Mouse (Mus musculus): Measurements from ENCODE around the gene BC016579. TPM values are rescaled to one million over a fixed set of nuclear protein-coding genes. Genes with fewer than 3 reads are reported as not detected.

BC016579 gene
- polyA plus RNA-seq, 1 experiment from 2014 or later: 5.3 TPM

GRCm38 (mm10) chr16:45632420-45632819, 21.4 kb downstream of the BC016579 start:
- no peak for ATAC-seq (ENCODE audit: insufficient read depth, low FRiP score)
- 59% methylated on average over 4 of the region's 4 CpGs for WGBS

GRCm38 (mm10) chr16:45630347-45630960, 23.4 kb downstream of the BC016579 start:
- Histone ChIP-seq H3K9me3 (replicated peaks; ENCODE audit: control insufficient read depth, low read length) (no peaks in the 10 kb centered on the region), H3K9ac (ENCODE audit: low read length) (no peak overlapping the region), H3K27ac (ENCODE audit: low read length) (no peak overlapping the region), H3K36me3 (ENCODE audit: control insufficient read depth, insufficient read depth, low read length) (no peaks in the 10 kb centered on the region), H3K4me3 (replicated peaks; ENCODE audit: low read length) (no peak overlapping the region), H3K27me3 (ENCODE audit: control insufficient read depth, insufficient read depth, low read length) (no peaks in the 10 kb centered on the region), H3K4me2 (ENCODE audit: low read depth, low read length) (no peak overlapping the region), H3K4me1 (ENCODE audit: control insufficient read depth, insufficient read depth, low read length) (no peaks in the 10 kb centered on the region)
- WGBS: 48% methylated on average over 5 of the region's 5 CpGs
- ATAC-seq (ENCODE audit: insufficient read depth, low FRiP score): peak; percentile 60; the same call in 1 of the 2 replicates

More at GRCm38 (mm10) chr16:45632420-45632819, 21.4 kb downstream of the BC016579 start:
- Histone ChIP-seq H3K27ac (ENCODE audit: low read length) (no peak overlapping the region), H3K4me1 (ENCODE audit: control insufficient read depth, insufficient read depth, low read length) (no peaks in the 10 kb centered on the region), H3K27me3 (ENCODE audit: control insufficient read depth, insufficient read depth, low read length) (no peaks in the 10 kb centered on the region), H3K9ac (ENCODE audit: low read length) (no peak overlapping the region), H3K4me2 (ENCODE audit: low read depth, low read length) (no peak overlapping the region), H3K36me3 (ENCODE audit: control insufficient read depth, insufficient read depth, low read length) (no peaks in the 10 kb centered on the region), H3K4me3 (replicated peaks; ENCODE audit: low read length) (no peak overlapping the region), H3K9me3 (replicated peaks; ENCODE audit: control insufficient read depth, low read length) (no peaks in the 10 kb centered on the region)

GRCm38 (mm10) chr16:45629497-45630105, 24.3 kb downstream of the BC016579 start:
- 70% methylated on average over 8 of the region's 8 CpGs for WGBS
- no peak overlapping the region for H3K4me3 ChIP-seq (replicated peaks; ENCODE audit: low read length)
- H3K9me3 ChIP-seq (replicated peaks; ENCODE audit: control insufficient read depth, low read length): no peaks in the 10 kb centered on the region
- no peaks in the 10 kb centered on the region for H3K36me3 ChIP-seq (ENCODE audit: control insufficient read depth, insufficient read depth, low read length)
- no peak overlapping the region for H3K27ac ChIP-seq (ENCODE audit: low read length)
- ATAC-seq (ENCODE audit: insufficient read depth, low FRiP score): no peak
- H3K4me1 ChIP-seq (ENCODE audit: control insufficient read depth, insufficient read depth, low read length): no peaks in the 10 kb centered on the region
- no peak overlapping the region for H3K9ac ChIP-seq (ENCODE audit: low read length)
- H3K27me3 ChIP-seq (ENCODE audit: control insufficient read depth, insufficient read depth, low read length): no peaks in the 10 kb centered on the region
- H3K4me2 ChIP-seq (ENCODE audit: low read depth, low read length): no peak overlapping the region

GRCm38 (mm10) chr16:45625342-45625741, 28.5 kb downstream of the BC016579 start:
- Histone ChIP-seq H3K4me2 (ENCODE audit: low read depth, low read length) (no peak overlapping the region), H3K36me3 (ENCODE audit: control insufficient read depth, insufficient read depth, low read length) (no peaks in the 10 kb centered on the region), H3K9ac (ENCODE audit: low read length) (no peak overlapping the region), H3K27me3 (ENCODE audit: control insufficient read depth, insufficient read depth, low read length) (no peaks in the 10 kb centered on the region), H3K4me1 (ENCODE audit: control insufficient read depth, insufficient read depth, low read length) (no peaks in the 10 kb centered on the region), H3K27ac (ENCODE audit: low read length) (no peak overlapping the region), H3K9me3 (replicated peaks; ENCODE audit: control insufficient read depth, low read length) (no peaks in the 10 kb centered on the region), H3K4me3 (replicated peaks; ENCODE audit: low read length) (no peak overlapping the region)
- ATAC-seq (ENCODE audit: insufficient read depth, low FRiP score): no peak
- 67% methylated on average over 2 of the region's 2 CpGs for WGBS

GRCm38 (mm10) chr16:45624791-45625190, 29.1 kb downstream of the BC016579 start:
- no peaks in the 10 kb centered on the region for H3K4me1 ChIP-seq (ENCODE audit: control insufficient read depth, insufficient read depth, low read length)
- H3K4me3 ChIP-seq (replicated peaks; ENCODE audit: low read length): no peak overlapping the region
- no peak overlapping the region for H3K27ac ChIP-seq (ENCODE audit: low read length)
- no peak for ATAC-seq (ENCODE audit: insufficient read depth, low FRiP score)
- no peaks in the 10 kb centered on the region for H3K27me3 ChIP-seq (ENCODE audit: control insufficient read depth, insufficient read depth, low read length)
- no peaks in the 10 kb centered on the region for H3K36me3 ChIP-seq (ENCODE audit: control insufficient read depth, insufficient read depth, low read length)
- 83% methylated on average over 2 of the region's 2 CpGs for WGBS
- no peaks in the 10 kb centered on the region for H3K9me3 ChIP-seq (replicated peaks; ENCODE audit: control insufficient read depth, low read length)
- H3K4me2 ChIP-seq (ENCODE audit: low read depth, low read length): no peak overlapping the region
- H3K9ac ChIP-seq (ENCODE audit: low read length): no peak overlapping the region

- no peak for ATAC-seq (ENCODE audit: insufficient read depth, low FRiP score)
- H3K9me3 ChIP-seq (replicated peaks; ENCODE audit: control insufficient read depth, low read length): no peaks in the 10 kb centered on the region
- no peak overlapping the region for H3K4me3 ChIP-seq (replicated peaks; ENCODE audit: low read length)
- no peaks in the 10 kb centered on the region for H3K27me3 ChIP-seq (ENCODE audit: control insufficient read depth, insufficient read depth, low read length)
- no peaks in the 10 kb centered on the region for H3K4me1 ChIP-seq (ENCODE audit: control insufficient read depth, insufficient read depth, low read length)
- H3K4me2 ChIP-seq (ENCODE audit: low read depth, low read length): no peak overlapping the region
- no peak overlapping the region for H3K9ac ChIP-seq (ENCODE audit: low read length)
- no peaks in the 10 kb centered on the region for H3K36me3 ChIP-seq (ENCODE audit: control insufficient read depth, insufficient read depth, low read length)
- WGBS: 81% methylated on average over 4 of the region's 4 CpGs
- H3K27ac ChIP-seq (ENCODE audit: low read length): no peak overlapping the region
These were observed 30.6 kb downstream of the BC016579 start for GRCm38 (mm10) chr16:45623230-45623629.

- no peak overlapping the region for H3K4me3 ChIP-seq (replicated peaks; ENCODE audit: low read length)
- no peak overlapping the region for H3K9ac ChIP-seq (ENCODE audit: low read length)
- H3K27ac ChIP-seq (ENCODE audit: low read length): no peak overlapping the region
- H3K4me2 ChIP-seq (ENCODE audit: low read depth, low read length): no peak overlapping the region
- WGBS: 55% methylated on average over 8 of the region's 8 CpGs
- no peak for ATAC-seq (ENCODE audit: insufficient read depth, low FRiP score)
- no peaks in the 10 kb centered on the region for H3K36me3 ChIP-seq (ENCODE audit: control insufficient read depth, insufficient read depth, low read length)
- no peaks in the 10 kb centered on the region for H3K4me1 ChIP-seq (ENCODE audit: control insufficient read depth, insufficient read depth, low read length)
- H3K27me3 ChIP-seq (ENCODE audit: control insufficient read depth, insufficient read depth, low read length): no peaks in the 10 kb centered on the region
- no peaks in the 10 kb centered on the region for H3K9me3 ChIP-seq (replicated peaks; ENCODE audit: control insufficient read depth, low read length)
These were observed 34.0 kb downstream of the BC016579 start for GRCm38 (mm10) chr16:45619751-45620375.

- no peak overlapping the region for H3K4me2 ChIP-seq (ENCODE audit: low read depth, low read length)
- H3K9ac ChIP-seq (ENCODE audit: low read length): no peak overlapping the region
- no peaks in the 10 kb centered on the region for H3K9me3 ChIP-seq (replicated peaks; ENCODE audit: control insufficient read depth, low read length)
- no peaks in the 10 kb centered on the region for H3K4me1 ChIP-seq (ENCODE audit: control insufficient read depth, insufficient read depth, low read length)
- no peaks in the 10 kb centered on the region for H3K27me3 ChIP-seq (ENCODE audit: control insufficient read depth, insufficient read depth, low read length)
- no peak overlapping the region for H3K27ac ChIP-seq (ENCODE audit: low read length)
- H3K36me3 ChIP-seq (ENCODE audit: control insufficient read depth, insufficient read depth, low read length): no peaks in the 10 kb centered on the region
- 94% methylated on average over 1 of the region's 1 CpGs for WGBS
- no peak overlapping the region for H3K4me3 ChIP-seq (replicated peaks; ENCODE audit: low read length)
- no peak for ATAC-seq (ENCODE audit: insufficient read depth, low FRiP score)
These were observed 37.9 kb downstream of the BC016579 start for GRCm38 (mm10) chr16:45615944-45616343.

- ATAC-seq (ENCODE audit: insufficient read depth, low FRiP score): no peak
- H3K9ac ChIP-seq (ENCODE audit: low read length): no peak overlapping the region
- WGBS: 55% methylated on average over 2 of the region's 2 CpGs
- no peak overlapping the region for H3K4me2 ChIP-seq (ENCODE audit: low read depth, low read length)
- no peak overlapping the region for H3K4me3 ChIP-seq (replicated peaks; ENCODE audit: low read length)
- no peaks in the 10 kb centered on the region for H3K9me3 ChIP-seq (replicated peaks; ENCODE audit: control insufficient read depth, low read length)
- no peak overlapping the region for H3K27ac ChIP-seq (ENCODE audit: low read length)
- no peaks in the 10 kb centered on the region for H3K27me3 ChIP-seq (ENCODE audit: control insufficient read depth, insufficient read depth, low read length)
- H3K4me1 ChIP-seq (ENCODE audit: control insufficient read depth, insufficient read depth, low read length): peaks cover 3% of the 10 kb centered on the region; the same call in 1 of the 2 replicates
- H3K36me3 ChIP-seq (ENCODE audit: control insufficient read depth, insufficient read depth, low read length): no peaks in the 10 kb centered on the region
These were observed 40.6 kb downstream of the BC016579 start for GRCm38 (mm10) chr16:45613247-45613646.
